Mouse (Mus musculus) embryonic fibroblast, embryonic 13.5 days (primary cell): Measurements from ENCODE around the gene Dgkh. TPM values are rescaled to one million over a fixed set of nuclear protein-coding genes. Genes with fewer than 3 reads are reported as not detected.

Experiments
- H3K27ac ChIP-seq: 2 replicates; pipeline ENCODE4 v1.5.1; 2012; ENCODE audit warnings: low read length, control low read depth, inconsistent platforms; ENCODE audit not compliant: insufficient read depth
- H3K4me1 ChIP-seq: 2 replicates; pipeline ENCODE4 v1.6.1; 2011; ENCODE audit warnings: low read length; ENCODE audit not compliant: control insufficient read depth, insufficient read depth
- H3K4me3 ChIP-seq: 2 replicates; pipeline ENCODE4 v1.5.1; 2011; ENCODE audit warnings: mild to moderate bottlenecking, control low read depth, low read length; ENCODE audit not compliant: insufficient read depth
- CTCF ChIP-seq: IDR thresholded peaks from 2 replicates; pipeline ENCODE4 v1.5.1; 2011; ENCODE audit warnings: mild to moderate bottlenecking, control low read depth, low read length, moderate library complexity, borderline replicate concordance; ENCODE audit not compliant: insufficient read depth
- POLR2A ChIP-seq: IDR thresholded peaks from 2 replicates; pipeline ENCODE4 v1.6.1; 2011; ENCODE audit warnings: low read depth, mild to moderate bottlenecking, control low read depth, low read length, moderate library complexity
- polyA plus RNA-seq: library from polyadenylated mRNA; stranded (reverse); fragments of >200 nt; gene quantifications from 2 replicates; pipeline ENCODE4 v1.2.4, GENCODE M21; 2011; ENCODE audit warnings: low read depth; ENCODE audit not compliant: missing spikeins, insufficient read length

The Dgkh gene
- polyA plus RNA-seq, 1 experiment = 11.1 TPM

DNA sequence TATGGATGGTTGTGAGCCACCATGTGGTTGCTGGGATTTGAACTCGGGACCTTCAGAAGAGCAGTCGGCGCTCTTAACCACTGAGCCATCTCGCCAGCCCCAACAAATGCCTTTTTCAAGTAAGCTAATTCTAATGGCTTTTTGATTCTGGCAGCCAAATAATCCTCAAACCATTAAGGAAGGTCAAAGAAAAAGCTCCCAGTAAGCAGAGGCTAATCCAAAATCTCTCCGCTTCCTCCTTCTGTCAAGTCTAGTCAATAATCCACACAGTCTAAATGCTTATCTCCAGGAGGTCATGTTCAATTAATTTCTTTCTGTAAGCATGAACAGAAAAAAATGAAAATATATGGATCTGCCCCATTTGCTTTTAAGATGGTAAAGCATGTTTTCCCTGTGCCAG is 197.9 kb downstream of the Dgkh start:
- H3K4me3 ChIP-seq = no peak overlapping the region
- peaks cover 4% of the 10 kb centered on the region for H3K4me1 ChIP-seq
- H3K27ac ChIP-seq = no peak overlapping the region
- TF ChIP-seq CTCF (no peak), POLR2A (no peak)

DNA sequence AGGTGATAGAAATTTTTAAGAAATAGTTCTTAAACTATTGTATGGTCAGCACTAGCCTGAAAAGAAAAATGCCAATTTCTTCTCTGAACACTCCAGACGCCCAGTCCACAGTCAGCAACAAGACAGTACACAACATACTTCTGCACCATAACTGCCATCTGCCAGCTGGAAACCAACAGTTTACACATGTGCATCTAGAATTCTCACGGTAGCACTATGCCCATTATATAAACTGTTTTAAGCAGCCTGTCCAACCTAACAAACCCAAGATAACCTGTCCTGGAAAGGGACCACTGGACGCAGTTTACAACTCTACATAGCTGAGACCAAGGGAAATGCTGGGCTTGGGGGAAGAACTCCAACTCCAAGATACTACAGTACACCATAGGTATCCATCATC is 198.9 kb downstream of the Dgkh start:
- TF ChIP-seq POLR2A (no peak), CTCF (no peak)
- no peak overlapping the region for H3K27ac ChIP-seq
- peaks cover 4% of the 10 kb centered on the region for H3K4me1 ChIP-seq
- H3K4me3 ChIP-seq = no peak overlapping the region

DNA sequence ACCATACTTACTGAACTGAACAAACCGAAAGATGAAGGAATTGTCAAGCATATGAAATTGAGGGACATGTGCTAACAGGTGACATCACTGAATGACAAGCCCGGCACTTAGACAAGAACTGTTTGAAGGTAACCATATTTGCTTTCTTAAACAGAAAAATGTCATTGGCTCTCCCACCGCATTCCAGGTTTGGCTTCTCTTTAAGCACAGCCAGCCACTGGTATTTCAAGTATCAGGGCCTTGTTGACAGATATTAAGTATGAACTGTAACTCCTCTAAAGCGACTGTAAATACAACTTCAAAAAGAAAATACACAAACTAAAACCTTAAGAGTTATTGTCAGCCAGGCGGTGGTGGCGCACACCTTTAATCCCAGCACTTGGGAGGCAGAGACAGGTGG is 200.2 kb downstream of the Dgkh start:
- H3K4me1 ChIP-seq = peaks cover 4% of the 10 kb centered on the region
- H3K4me3 ChIP-seq = no peak overlapping the region
- TF ChIP-seq POLR2A (no peak), CTCF (no peak)
- no peak overlapping the region for H3K27ac ChIP-seq

DNA sequence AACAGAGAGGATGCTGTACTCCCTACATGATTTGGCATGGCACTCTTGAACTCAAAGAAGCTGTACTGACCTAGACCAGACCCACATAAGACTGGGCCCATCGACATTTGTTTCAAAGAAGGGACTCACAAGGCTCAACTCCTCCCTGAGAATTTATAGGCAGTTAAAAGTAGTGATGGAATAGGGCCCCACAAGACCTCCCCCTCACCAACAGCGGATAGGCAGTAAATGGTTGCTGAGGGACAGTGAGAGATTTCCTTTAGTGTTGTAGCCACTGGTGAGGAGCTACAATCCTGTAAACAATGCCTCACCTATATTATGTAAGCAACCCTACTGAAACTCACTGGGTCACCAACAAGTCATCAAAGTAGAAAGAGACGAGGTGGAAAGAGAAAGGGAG is 202.3 kb downstream of the Dgkh start:
- TF ChIP-seq POLR2A (no peak), CTCF (no peak)
- Histone ChIP-seq H3K4me1 (peaks cover 4% of the 10 kb centered on the region), H3K27ac (no peak overlapping the region), H3K4me3 (no peak overlapping the region)

DNA sequence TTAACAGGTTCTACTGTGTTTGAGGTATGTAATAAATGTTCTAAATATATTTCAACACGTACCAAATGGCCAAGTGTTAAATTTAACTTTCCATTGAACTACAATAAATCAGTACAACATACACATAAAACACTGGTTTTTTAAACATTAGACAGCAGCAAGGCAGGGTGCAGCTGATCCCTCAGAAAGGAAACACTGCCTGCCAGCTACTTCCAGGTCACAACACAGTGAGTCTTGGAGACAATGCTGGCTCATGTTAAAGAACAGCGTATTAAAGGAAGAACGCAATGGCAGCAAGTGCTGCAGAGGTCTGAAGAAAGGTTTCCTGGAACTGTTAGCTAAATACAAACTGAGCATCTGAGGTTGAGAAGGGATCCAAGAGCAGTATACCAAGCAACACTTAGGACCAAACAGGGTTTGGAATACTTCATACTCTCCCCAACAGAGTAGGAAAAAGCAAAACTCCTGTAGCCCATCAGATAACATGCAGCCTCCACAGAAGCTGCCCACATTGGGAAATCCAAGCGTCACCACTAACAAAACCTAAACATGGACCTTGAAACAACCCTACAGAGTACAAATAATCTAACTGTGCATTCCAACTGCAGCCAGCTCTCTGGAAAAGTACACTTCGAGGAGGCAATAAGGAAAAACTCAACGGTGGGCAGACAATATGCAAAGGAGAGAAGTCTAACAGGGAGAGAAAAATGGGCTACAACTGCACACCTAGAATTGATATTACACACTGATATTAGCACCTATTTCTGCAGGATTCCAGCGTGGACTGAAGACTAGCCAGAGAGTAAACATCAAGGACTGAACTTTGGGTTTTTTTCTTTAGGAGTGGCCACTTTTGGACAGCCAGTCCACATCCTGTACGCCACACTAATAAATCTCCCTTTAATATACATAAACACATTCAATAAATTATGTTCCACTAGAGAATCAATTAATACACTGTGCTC is 203.8 kb downstream of the Dgkh start:
- Histone ChIP-seq H3K4me1 (peaks cover under 1% of the 10 kb centered on the region; the same call in 1 of the 2 replicates), H3K27ac (no peak overlapping the region)

DNA sequence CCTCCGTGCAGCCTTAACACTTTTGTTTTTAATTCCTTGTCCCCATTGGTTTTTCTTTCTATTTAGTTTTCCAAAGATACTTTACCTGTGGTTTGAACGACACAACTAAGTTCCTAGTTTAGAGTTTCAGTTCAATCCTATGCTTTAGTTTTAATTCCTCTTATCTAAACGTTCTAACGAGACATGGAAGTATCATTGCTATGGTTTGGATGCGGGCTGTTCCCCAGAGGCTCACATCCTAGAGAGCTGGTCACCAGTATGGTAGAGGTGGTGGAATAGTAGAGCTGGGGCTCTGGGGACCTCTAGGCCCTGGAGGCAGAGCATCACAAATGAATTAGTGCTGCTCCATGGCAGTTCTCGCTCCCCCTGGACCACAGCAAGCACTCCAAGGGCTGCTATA is 205.7 kb downstream of the Dgkh start:
- no peak for TF ChIP-seq POLR2A
- TF ChIP-seq CTCF = no peak
- Histone ChIP-seq H3K4me1 (no peaks in the 10 kb centered on the region; the same call in 1 of the 2 replicates), H3K27ac (no peak overlapping the region), H3K4me3 (no peak overlapping the region)

More for the DNA sequence above, 203.8 kb downstream of the Dgkh start:
- no peak overlapping the region for H3K4me3 ChIP-seq
- TF ChIP-seq CTCF (no peak), POLR2A (no peak)

DNA sequence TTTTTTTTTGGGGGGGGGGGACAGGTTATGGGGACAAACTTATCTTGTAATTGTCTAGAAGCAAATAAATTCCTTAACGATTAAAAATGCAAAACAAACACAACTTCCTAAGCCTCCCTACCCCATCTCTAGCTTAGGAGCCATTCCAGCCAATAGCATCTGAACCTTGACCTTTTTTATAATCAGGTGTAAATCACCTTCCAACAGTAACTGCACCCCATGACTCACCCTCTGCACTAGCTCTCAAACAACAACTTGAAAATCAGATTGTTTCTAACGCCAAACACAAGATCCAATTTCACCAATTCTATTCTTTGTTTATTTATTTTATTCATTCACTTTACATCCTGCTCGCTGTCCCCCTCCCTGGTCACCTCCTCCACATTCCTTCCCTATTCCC is 206.1 kb downstream of the Dgkh start:
- H3K4me1 ChIP-seq = no peaks in the 10 kb centered on the region; the same call in 1 of the 2 replicates
- TF ChIP-seq POLR2A (no peak), CTCF (no peak)
- no peak overlapping the region for H3K27ac ChIP-seq
- H3K4me3 ChIP-seq = no peak overlapping the region

DNA sequence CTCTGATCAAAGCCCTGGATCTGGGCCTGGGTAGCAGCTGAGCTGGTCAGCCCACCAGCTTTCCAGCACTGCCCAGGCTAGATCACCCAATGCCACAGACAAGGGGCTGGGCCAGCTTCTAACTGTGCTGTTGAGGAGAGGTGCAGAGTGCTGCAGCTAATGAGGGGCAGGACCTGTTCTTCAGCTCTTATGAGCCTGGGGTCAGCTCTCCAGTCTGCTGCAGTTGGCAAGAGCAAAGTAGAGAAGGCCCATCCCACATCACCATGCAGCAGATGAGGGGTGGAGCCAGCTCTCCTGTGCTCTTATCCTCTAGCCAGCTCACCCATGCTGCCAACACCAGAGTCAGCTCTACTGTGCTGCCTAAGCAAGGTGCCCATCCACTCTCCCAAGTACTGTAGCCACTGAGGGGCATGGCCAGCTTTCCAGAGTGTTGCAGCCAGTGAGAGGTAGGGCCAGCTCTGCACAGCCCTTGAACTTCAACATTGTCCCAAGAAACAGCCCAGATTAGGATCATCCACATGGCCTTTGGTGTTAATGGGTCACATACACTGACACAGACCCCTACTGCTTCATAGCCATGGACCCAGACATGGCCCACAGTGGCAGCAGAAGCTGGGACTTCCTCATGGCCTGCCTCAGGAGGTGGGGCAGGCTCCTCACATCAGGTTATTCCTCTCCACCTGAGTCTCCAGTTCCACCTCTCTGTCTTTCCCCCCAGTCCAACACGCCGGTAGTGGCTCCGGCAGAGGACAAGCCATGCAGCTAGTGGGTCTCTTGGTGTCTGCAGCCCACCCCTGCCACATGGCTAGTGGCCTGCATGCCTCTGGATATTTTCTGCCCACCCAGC is 206.7 kb downstream of the Dgkh start:
- H3K4me1 ChIP-seq = no peaks in the 10 kb centered on the region; the same call in 1 of the 2 replicates
- H3K27ac ChIP-seq = no peak overlapping the region
- no peak overlapping the region for H3K4me3 ChIP-seq
- TF ChIP-seq CTCF (no peak), POLR2A (no peak)

DNA sequence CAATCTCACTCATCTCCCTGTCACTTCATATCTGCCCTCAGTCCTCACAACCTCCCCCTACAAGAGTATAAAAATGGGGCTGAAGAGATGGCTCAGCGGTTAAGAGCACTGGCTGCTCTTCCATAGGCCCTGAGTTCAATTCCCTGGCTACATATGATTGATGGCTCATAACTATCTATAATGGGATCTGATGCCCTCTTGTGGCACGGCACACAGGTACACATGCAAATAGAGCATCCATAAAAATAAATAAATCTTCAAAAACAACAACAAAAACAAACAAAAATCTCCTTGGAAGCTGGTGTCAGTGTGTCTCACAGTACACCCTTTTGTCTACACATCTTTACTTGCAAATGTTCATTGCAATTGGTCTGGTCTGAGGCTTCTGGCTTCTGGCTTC is 207.5 kb downstream of the Dgkh start:
- H3K27ac ChIP-seq = no peak overlapping the region
- TF ChIP-seq POLR2A (no peak), CTCF (no peak)
- no peaks in the 10 kb centered on the region; the same call in 1 of the 2 replicates for H3K4me1 ChIP-seq
- no peak overlapping the region for H3K4me3 ChIP-seq

DNA sequence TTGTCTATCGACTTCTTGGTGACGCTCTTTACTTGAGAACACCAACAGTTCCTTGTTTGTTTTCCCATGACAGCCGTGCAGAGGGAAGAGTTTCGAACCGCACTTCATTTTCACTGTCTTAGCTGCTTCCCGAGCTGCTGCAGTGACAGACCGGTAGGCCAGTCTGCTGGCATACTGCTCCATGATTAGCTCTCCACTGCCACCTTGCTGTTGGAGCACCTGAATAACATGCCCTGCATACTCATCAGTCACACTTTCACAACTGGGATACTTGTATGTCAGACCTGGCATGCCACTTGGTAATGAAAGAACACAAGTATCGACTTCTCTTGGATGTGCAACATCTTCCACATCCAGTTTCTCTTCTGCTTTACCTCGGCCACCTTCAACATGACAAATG is 221.9 kb downstream of the Dgkh start:
- no peak for TF ChIP-seq POLR2A
- no peak for TF ChIP-seq CTCF
- no peaks in the 10 kb centered on the region for H3K4me1 ChIP-seq
- H3K27ac ChIP-seq = no peak overlapping the region
- no peak overlapping the region for H3K4me3 ChIP-seq
